Mouse (Mus musculus): ENCODE measurements around the gene Fndc11. TPM values are rescaled to one million over a fixed set of nuclear protein-coding genes. Genes with fewer than 3 reads are reported as not detected.

Fndc11 gene
- polyA plus RNA-seq, 1 experiment from 2014 or later: 0.59 TPM

- H3K4me2 ChIP-seq: no peak overlapping the region
- no peaks in the 10 kb centered on the region for H3K9me3 ChIP-seq
- no peak overlapping the region for H3K9ac ChIP-seq (replicated peaks)
- WGBS: 77% methylated on average over 3 of the region's 3 CpGs
- peaks cover 7% of the 10 kb centered on the region for H3K4me1 ChIP-seq (replicated peaks)
- H3K27ac ChIP-seq: no peak overlapping the region
- H3K36me3 ChIP-seq: peaks cover 13% of the 10 kb centered on the region
- no peaks in the 10 kb centered on the region for H3K27me3 ChIP-seq
- no peak for ATAC-seq (ENCODE audit: insufficient number of reproducible peaks, insufficient read depth, low FRiP score, low TSS enrichment, low read depth)
- no peak overlapping the region for H3K4me3 ChIP-seq (replicated peaks)
Measured at GRCm38 (mm10) chr2:181193044-181193443, 26.8 kb upstream of the Fndc11 start.

- Histone ChIP-seq H3K9ac (replicated peaks) (no peak overlapping the region), H3K27ac (no peak overlapping the region), H3K9me3 (no peaks in the 10 kb centered on the region), H3K4me1 (replicated peaks) (no peaks in the 10 kb centered on the region), H3K36me3 (no peaks in the 10 kb centered on the region), H3K4me3 (replicated peaks) (no peak overlapping the region), H3K4me2 (no peak overlapping the region), H3K27me3 (no peaks in the 10 kb centered on the region)
- ATAC-seq (ENCODE audit: insufficient number of reproducible peaks, insufficient read depth, low FRiP score, low TSS enrichment, low read depth): no peak
- 87% methylated on average over 4 of the region's 4 CpGs for whole genome bisulfite sequencing
Measured at GRCm38 (mm10) chr2:181196628-181197300, 23.0 kb upstream of the Fndc11 start.

GRCm38 (mm10) chr2:181201606-181202005, 18.2 kb upstream of the Fndc11 start:
- ATAC-seq (ENCODE audit: insufficient number of reproducible peaks, insufficient read depth, low FRiP score, low TSS enrichment, low read depth): no peak
- H3K4me3 ChIP-seq (replicated peaks): no peak overlapping the region
- no peaks in the 10 kb centered on the region for H3K27me3 ChIP-seq
- H3K9ac ChIP-seq (replicated peaks): no peak overlapping the region
- H3K27ac ChIP-seq: no peak overlapping the region
- no peaks in the 10 kb centered on the region for H3K4me1 ChIP-seq (replicated peaks)
- WGBS: 68% methylated on average over 3 of the region's 3 CpGs
- H3K9me3 ChIP-seq: no peaks in the 10 kb centered on the region
- no peaks in the 10 kb centered on the region for H3K36me3 ChIP-seq
- H3K4me2 ChIP-seq: no peak overlapping the region

- Histone ChIP-seq H3K36me3 (no peaks in the 10 kb centered on the region), H3K9me3 (no peaks in the 10 kb centered on the region)
- 87% methylated on average over 3 of the region's 3 CpGs for WGBS
Measured at GRCm38 (mm10) chr2:181202422-181202821, 17.4 kb upstream of the Fndc11 start, which contains the start of gene Ptk6. TSS of gene Ptk6 (minus strand) at chr2:181202789.

GRCm38 (mm10) chr2:181202886-181203285, 16.9 kb upstream of the Fndc11 start:
- 85% methylated on average over 6 of the region's 6 CpGs for whole genome bisulfite sequencing
- H3K9ac ChIP-seq (replicated peaks): no peak overlapping the region
- no peak overlapping the region for H3K4me2 ChIP-seq
- no peaks in the 10 kb centered on the region for H3K36me3 ChIP-seq
- H3K4me1 ChIP-seq (replicated peaks): no peaks in the 10 kb centered on the region
- H3K27me3 ChIP-seq: no peaks in the 10 kb centered on the region
- no peaks in the 10 kb centered on the region for H3K9me3 ChIP-seq
- H3K4me3 ChIP-seq (replicated peaks): no peak overlapping the region
- no peak overlapping the region for H3K27ac ChIP-seq
- no peak for ATAC-seq (ENCODE audit: insufficient number of reproducible peaks, insufficient read depth, low FRiP score, low TSS enrichment, low read depth)

More at GRCm38 (mm10) chr2:181202422-181202821, 17.4 kb upstream of the Fndc11 start, which contains the start of gene Ptk6:
- Histone ChIP-seq H3K4me3 (replicated peaks) (no peak within 1 kb of the TSS), H3K4me2 (no peak within 1 kb of the TSS), H3K4me1 (replicated peaks) (no peaks in the 10 kb centered on the region), H3K27ac (no peak within 1 kb of the TSS), H3K9ac (replicated peaks) (no peak within 1 kb of the TSS), H3K27me3 (no peaks in the 10 kb centered on the region)
- no peak for ATAC-seq (ENCODE audit: insufficient number of reproducible peaks, insufficient read depth, low FRiP score, low TSS enrichment, low read depth)

- Histone ChIP-seq H3K27me3 (0 out of 2 replicates have a peak, but pooled peaks cover 5% of the 10 kb centered on the region), H3K9me3 (no peaks in the 10 kb centered on the region), H3K27ac (no peak overlapping the region), H3K4me2 (no peak overlapping the region), H3K4me3 (replicated peaks) (no peak overlapping the region), H3K9ac (replicated peaks) (no peak overlapping the region), H3K36me3 (no peaks in the 10 kb centered on the region), H3K4me1 (replicated peaks) (no peaks in the 10 kb centered on the region)
- 84% methylated on average over 5 of the region's 5 CpGs for WGBS
- ATAC-seq (ENCODE audit: insufficient number of reproducible peaks, insufficient read depth, low FRiP score, low TSS enrichment, low read depth): 0 out of 2 replicates have a peak, but pooled peaks have one; percentile 42
Measured at GRCm38 (mm10) chr2:181205678-181206077, 14.1 kb upstream of the Fndc11 start.

- no peak overlapping the region for H3K4me2 ChIP-seq
- WGBS: 76% methylated on average over 9 of the region's 9 CpGs
- no peaks in the 10 kb centered on the region for H3K9me3 ChIP-seq
- H3K4me1 ChIP-seq (replicated peaks): no peaks in the 10 kb centered on the region
- no peak for ATAC-seq (ENCODE audit: insufficient number of reproducible peaks, insufficient read depth, low FRiP score, low TSS enrichment, low read depth)
- no peak overlapping the region for H3K4me3 ChIP-seq (replicated peaks)
- H3K36me3 ChIP-seq: no peaks in the 10 kb centered on the region
- no peak overlapping the region for H3K27ac ChIP-seq
- H3K27me3 ChIP-seq: peaks cover 8% of the 10 kb centered on the region
- H3K9ac ChIP-seq (replicated peaks): no peak overlapping the region
Measured at GRCm38 (mm10) chr2:181206118-181206517, 13.7 kb upstream of the Fndc11 start.

GRCm38 (mm10) chr2:181212389-181213020, 7.3 kb upstream of the Fndc11 start:
- peaks cover 43% of the 10 kb centered on the region for H3K27me3 ChIP-seq
- peak overlapping the region; percentile 45 for H3K9ac ChIP-seq (replicated peaks)
- H3K4me3 ChIP-seq (replicated peaks): peak overlapping the region; percentile 36
- H3K36me3 ChIP-seq: no peaks in the 10 kb centered on the region
- no peak overlapping the region for H3K27ac ChIP-seq
- WGBS: 3% methylated on average over 34 of the region's 34 CpGs
- ATAC-seq (ENCODE audit: insufficient number of reproducible peaks, insufficient read depth, low FRiP score, low TSS enrichment, low read depth): peak; percentile 24; the same call in 1 of the 2 replicates
- H3K9me3 ChIP-seq: no peaks in the 10 kb centered on the region
- H3K4me1 ChIP-seq (replicated peaks): peaks cover 17% of the 10 kb centered on the region
- H3K4me2 ChIP-seq: peak overlapping the region; percentile 63

- Histone ChIP-seq H3K36me3 (no peaks in the 10 kb centered on the region), H3K4me3 (replicated peaks) (peak within 1 kb of the TSS; percentile 36), H3K9ac (replicated peaks) (peak within 1 kb of the TSS; percentile 45), H3K9me3 (no peaks in the 10 kb centered on the region), H3K27ac (no peak within 1 kb of the TSS), H3K27me3 (peaks cover 43% of the 10 kb centered on the region), H3K4me2 (peak within 1 kb of the TSS; percentile 63), H3K4me1 (replicated peaks) (peaks cover 17% of the 10 kb centered on the region)
- WGBS: under 1% methylated on average over 17 of the region's 17 CpGs
- ATAC-seq (ENCODE audit: insufficient number of reproducible peaks, insufficient read depth, low FRiP score, low TSS enrichment, low read depth): peak; percentile 76
Measured at GRCm38 (mm10) chr2:181213021-181213445, 6.8 kb upstream of the Fndc11 start, which contains the start of gene Srms. TSS of gene Srms (minus strand) at chr2:181213185.

- H3K27me3 ChIP-seq: peaks cover 36% of the 10 kb centered on the region
- ATAC-seq (ENCODE audit: insufficient number of reproducible peaks, insufficient read depth, low FRiP score, low TSS enrichment, low read depth): no peak
- no peak overlapping the region for H3K4me3 ChIP-seq (replicated peaks)
- 87% methylated on average over 6 of the region's 6 CpGs for WGBS
- no peak overlapping the region for H3K27ac ChIP-seq
- no peak overlapping the region for H3K9ac ChIP-seq (replicated peaks)
- no peak overlapping the region for H3K4me2 ChIP-seq
- peaks cover 38% of the 10 kb centered on the region for H3K4me1 ChIP-seq (replicated peaks)
- H3K36me3 ChIP-seq: no peaks in the 10 kb centered on the region
- no peaks in the 10 kb centered on the region for H3K9me3 ChIP-seq
Measured at GRCm38 (mm10) chr2:181216037-181216436, 3.8 kb upstream of the Fndc11 start.

GRCm38 (mm10) chr2:181218881-181219485, 830 bp upstream of the Fndc11 start:
- H3K36me3 ChIP-seq: no peaks in the 10 kb centered on the region
- no peaks in the 10 kb centered on the region for H3K9me3 ChIP-seq
- peaks cover 21% of the 10 kb centered on the region for H3K4me1 ChIP-seq (replicated peaks)
- H3K27ac ChIP-seq: peak overlapping the region; percentile 89
- peaks cover 6% of the 10 kb centered on the region for H3K27me3 ChIP-seq
- H3K4me3 ChIP-seq (replicated peaks): no peak overlapping the region
- no peak for ATAC-seq (ENCODE audit: insufficient number of reproducible peaks, insufficient read depth, low FRiP score, low TSS enrichment, low read depth)
- peak overlapping the region; percentile 62 for H3K4me2 ChIP-seq
- no peak overlapping the region for H3K9ac ChIP-seq (replicated peaks)
- 41% methylated on average over 5 of the region's 5 CpGs for WGBS

Data from limb, embryonic 12.5 days (tissue).